Mouse (Mus musculus): Measurements from ENCODE around the gene Catsperz.

GRCm38 (mm10) chr19:6915276-6915675, 9.9 kb downstream of the Catsperz start:
- TF ChIP-seq CTCF (IDR thresholded peaks at IDR 0.05; ENCODE audit: control insufficient read depth, insufficient read depth, insufficient read length) = no peak
- TF ChIP-seq USF1 (IDR thresholded peaks at IDR 0.05; ENCODE audit: low read depth) = no peak
- TF ChIP-seq MAX (IDR thresholded peaks at IDR 0.05) = no peak
- no peak for TF ChIP-seq MYOD1 (IDR thresholded peaks at IDR 0.05; ENCODE audit: control insufficient read depth, insufficient read length, low read depth)
- TF ChIP-seq CEBPB (IDR thresholded peaks at IDR 0.05; ENCODE audit: low read depth) = no peak
- TF ChIP-seq MYOG (IDR thresholded peaks at IDR 0.05; ENCODE audit: control insufficient read depth, extremely low read depth, insufficient read length) = no peak

Measured in C2C12 (cell line).